Mouse (Mus musculus): Measurements from ENCODE around the gene Msh4. TPM values are rescaled to one million over a fixed set of nuclear protein-coding genes. Genes with fewer than 3 reads are reported as not detected.
"Not testable (repeated sequence)": the region's sequence is repeated elsewhere in the genome, so short reads cannot be mapped to it uniquely, and the experiment has no call there.

Gene Msh4
- total RNA-seq, 2 experiments from 2014 or later, result 0.08 TPM; not detected in 1

DNA sequence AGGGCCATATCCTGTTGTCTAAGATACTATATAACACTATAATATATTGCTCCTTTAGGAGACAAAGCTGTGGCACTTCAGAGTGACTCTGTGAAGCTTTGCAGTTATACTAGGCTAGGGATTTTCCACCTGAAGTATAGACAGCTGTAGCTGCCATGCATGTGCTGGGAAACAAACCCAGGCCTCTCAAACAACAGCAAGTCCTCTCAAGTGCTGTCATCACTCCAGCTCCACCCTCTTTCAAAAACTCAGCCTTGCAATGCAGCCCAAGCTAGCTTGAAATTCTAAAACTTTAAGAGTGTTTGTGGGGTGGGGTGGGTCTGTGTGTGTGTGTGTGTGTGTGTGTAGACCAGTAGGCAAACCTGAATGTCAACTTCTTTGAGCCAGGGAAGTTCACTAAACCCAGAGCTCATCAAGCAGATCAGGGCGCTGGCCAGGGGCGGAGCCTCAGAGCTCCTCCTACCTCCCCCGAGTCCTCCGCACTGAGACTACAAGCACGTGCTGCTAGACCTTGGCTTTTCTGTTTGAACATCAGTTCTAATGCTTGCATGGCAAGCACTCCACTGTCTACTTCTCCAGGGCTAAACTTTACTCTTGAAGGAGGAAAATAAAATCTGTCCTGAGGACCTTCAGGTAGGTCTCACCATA, 56.4 kb downstream of the Msh4 start:
- peak in 1 of 2 experiments; percentile 10 for DNase-seq

DNA sequence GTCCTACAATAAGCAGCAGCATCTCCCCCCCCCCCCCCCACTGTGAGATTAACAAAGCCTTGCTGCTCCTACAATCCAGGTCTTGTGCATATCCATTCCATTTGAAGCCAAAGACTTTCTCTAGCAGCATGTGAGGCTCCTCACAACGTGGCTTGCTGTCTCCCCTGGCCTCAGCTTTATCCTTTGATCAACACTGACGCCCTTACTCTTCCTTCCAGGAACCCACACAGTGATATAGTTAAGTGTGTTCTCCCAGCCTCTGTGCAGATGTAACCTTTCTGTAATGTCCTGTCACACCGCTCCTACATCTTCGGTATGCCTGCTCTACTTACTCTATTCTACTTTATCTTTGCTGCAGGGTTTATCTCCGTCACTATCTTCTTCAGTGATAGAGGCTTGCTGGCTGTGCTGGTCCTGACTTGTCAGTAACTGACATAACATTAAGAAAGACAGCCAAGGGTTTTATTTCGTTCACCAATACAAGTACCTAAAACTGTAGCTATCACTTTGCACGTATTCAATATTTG, 58.7 kb downstream of the Msh4 start:
- DNase-seq, result no peak

DNA sequence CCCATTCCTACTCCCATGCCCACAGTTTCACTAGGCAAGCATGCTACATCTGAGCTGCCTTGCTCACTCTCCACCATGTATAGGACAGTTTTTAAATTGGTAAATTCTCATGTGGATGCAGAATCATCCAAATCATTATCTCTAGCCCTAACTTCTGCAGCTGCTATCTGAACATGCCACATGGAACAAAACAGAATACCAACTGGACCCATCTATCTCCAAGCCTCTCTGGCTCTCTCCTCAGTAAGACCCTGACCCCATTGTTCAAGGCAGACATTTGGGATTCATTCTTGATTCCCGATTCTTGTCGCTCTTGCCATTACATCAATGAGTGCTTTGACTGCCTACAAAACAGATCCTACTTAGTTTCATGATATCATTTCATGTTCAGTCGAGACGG, 59.8 kb downstream of the Msh4 start:
- no peak for DNase-seq

DNA sequence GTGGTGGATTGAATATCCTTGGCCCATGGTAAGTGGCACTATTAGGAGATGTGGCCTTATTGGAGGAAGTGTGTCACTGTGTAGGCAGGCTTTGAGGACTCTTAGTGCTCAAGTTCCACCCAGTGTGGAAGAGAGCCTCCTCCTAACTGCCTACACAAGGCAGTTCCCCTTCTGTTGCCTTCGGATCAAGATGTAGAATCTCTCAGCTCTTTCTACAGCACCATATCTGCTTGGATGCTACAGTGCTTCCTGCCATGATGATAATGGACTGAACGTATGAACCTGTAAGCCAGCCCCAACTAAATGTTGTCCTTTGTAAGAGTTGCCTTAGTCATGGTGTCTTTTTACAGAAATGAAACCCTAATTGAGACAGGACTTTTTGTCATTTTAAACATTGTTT, 60.4 kb downstream of the Msh4 start:
- no peak for DNase-seq

DNA sequence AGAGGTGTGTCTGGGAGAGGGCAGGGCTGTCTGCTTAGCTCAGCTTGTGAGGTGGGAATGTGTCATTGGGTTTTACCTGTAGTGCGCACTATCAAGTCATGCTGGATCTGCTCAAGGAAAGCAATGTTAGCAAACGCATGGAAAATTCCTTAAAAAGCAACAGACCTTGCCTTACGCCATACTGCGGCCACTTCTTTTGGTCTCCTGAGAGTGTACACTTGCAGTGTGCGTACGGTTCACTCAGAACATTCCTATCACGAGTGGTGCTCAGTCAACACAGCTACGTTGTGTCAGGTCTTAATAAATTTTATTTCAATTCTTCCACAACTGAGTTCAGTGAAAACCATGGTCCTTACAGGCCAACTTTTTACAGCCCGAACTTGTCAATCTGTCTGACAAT, 61.2 kb downstream of the Msh4 start:
- DNase-seq, result no peak

DNA sequence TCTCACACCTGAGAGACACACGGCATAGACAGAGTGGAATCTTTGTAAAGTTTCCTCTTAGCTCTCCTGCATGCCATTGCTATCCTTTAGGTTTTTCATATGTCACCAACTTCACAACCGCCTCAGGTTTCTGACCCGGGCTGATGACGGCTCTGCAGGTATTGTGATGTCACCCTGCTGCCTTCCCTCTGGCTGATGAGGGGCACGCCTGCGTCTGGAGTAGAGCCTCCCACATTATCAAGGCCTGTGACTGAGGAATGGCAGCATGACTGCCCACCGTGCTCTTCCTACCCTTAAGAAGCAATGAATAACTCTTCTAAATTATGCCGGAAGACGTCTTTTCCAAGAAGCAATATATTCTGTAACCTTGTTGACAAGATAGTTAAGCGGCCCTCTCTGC, 61.9 kb downstream of the Msh4 start, which contains the start of gene Asb17:
TSS of gene Asb17 (plus strand) at position 180 of the 400 bp plus-strand sequence.
- no peak for DNase-seq

DNA sequence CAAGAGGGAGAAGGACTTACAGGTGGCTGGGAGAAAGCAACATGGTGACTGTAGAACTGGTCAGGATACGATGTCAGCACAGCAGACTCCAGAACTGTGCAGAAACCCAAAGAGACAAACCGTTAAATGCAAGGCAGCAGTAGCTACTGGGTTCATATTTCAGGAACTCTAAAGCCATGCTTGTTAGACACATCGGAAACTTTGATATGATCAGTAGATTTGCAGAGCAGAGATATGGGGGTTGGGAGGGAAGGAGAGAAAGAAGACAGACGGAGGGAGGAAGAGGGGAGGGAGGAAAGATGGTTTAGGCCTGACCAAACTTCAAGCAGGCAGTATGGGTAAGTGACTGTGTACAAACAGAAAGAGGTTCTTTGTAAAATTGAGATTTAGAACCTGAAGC, 68.3 kb downstream of the Msh4 start:
- no peak for DNase-seq

DNA sequence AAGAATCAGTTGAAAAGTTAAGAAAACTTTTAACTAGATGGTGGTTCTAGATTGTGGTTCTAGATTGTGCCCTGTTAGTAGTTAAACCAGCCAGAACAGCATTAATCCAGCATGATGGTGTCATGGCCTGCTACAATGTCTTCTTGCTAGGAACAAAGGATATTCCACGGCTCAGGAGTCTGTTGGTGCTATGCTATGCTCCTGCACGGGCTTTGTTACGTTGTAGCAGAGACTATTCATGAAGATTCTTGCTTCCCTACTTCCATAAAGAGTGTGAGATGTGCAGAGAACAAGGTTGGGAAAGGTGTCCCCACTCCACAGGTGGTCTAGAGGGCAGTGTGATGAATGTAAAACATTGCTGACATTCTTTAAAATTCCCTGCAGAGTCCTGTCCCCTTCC, 69.6 kb downstream of the Msh4 start:
- no peak for DNase-seq

DNA sequence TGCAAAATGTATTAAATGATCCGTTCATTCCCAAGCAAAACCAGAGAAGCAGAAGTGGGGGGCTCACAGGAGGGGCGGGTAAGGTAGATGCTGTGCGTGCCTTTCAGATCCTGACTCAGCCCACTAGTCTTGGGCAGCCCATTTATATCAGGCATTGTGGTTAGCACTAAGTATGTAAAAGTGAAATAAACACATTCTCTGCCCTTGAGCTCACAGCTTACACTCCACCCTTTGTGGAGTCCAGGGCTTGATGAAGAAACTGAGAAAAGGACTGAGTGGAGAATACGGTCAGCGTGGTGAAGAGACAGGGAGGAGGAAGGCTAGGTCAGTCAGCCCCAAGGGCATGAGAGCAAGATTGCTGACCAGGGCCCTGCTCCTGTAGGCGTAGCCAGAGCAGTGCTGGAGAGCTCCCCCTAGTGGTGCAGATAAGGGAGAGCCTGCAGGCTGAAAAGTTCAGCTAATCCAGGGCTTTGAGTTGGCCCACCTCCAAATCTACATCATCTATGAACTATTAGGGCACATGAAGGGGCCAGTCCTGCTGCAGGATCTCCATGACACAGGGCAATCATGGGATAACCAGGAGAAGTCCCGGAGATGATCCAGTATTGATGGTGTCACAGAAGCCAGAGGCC, 70.4 kb downstream of the Msh4 start:
- peak; percentile 59 for DNase-seq

DNA sequence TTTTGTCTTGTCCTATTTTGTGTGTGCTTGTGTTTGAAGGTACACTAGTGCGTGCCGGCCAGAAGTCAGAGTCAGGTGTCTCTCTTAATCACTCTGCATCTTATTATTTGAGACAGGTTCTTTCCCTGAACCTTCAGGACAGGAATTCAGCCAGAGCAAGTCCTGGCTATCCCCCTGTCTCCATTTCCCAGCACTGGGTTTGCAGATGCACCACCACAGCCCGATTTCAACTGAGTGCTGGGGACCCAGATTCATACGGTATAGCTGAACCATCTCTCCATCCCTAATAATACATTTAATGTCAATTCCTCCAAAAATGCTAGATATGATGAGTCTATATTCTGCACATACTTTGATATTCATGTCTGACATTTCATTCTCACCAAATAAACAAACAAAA, 71.9 kb downstream of the Msh4 start:
- DNase-seq, result no peak

DNA sequence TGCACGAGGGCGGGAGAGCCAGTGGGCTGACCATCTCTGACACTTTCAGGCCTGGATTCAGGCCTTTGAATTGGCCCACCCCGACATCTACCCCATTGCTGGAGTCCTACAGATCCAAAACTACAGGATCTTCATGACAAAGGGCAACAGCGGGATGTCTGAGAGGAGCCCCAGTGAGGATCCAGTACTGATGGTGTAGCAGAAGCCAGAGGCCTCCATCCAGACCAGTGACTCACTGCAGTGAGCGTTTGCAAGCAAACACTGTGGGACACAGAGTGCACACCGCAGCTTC, 73.3 kb downstream of the Msh4 start:
- DNase-seq, result no peak

DNA sequence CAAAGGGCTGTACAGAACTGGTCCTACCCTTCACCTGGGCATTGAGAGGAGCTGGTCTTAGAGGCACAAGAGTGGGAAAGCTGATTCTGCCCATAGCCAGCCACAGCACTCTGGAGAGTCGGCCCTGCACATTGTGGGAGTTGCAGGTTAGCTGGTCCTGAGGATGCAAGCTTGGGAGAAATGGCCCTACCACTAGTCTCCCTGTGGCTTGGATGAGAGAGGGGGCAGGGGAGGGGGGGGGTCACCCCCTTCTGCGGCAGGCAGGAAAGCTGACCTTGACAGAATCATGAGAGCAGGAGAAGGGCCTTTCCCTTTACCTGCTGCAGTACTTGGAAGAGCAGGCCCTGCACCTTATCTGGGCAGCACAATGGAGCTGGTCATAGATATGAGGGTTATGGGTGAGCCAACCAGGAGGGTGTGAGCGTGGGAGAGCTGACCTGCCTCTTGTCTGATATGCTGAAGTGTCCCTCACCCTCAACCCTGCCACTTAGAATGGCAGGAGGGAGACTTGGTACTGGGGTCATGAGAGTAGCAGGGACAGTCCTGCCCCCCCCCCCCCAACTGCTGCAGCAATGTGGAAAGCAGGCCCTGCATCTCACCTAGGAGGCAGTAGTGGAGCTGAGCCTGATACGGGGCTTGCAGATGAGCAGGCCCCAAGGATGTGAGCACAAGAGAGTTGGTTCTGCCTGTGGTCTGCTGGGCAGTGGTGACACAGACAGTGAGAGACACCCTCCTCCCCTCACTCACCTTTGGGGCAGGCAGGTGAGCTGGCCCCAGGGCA, 73.9 kb downstream of the Msh4 start:
- no peak for DNase-seq

DNA sequence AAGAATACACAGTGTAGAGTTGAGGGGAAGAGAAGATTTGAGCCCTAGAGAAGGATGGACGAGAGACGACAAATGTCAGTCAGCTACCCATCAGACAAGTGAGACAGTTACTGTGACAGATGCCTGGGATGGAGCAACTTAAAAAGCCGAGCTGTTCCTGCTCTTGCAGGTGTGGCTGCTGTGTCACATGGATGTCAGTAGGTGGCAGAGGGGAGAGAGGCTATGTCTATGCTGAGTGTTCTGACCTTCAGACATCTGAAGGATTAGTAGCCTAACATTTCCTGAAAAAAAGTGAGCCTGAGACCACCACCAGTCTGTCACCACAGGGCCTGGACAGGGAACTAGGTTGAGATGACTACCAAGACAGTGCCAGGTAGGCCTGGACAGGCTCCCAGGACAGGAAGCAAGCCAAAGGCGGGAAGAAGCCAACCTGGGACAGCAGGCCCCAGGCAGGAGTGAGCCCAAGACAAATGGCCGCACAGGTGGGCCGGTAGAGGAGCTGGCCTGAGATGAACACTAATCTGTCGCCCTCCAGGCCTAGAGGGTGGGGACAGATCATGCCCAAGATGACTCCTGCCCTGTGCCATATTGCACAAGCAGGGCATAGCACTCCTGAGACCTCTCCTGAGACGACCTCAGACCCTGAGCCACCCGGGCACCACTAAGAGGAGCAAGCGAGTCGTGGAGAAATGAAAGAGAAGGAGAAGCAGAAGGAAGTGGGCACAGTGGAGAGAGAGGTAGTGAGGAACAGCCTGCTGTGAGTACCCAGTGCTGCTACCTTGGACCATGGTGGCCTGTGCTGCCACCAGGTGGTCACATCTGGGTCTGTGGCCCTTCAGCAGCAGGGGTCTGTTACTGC, 74.7 kb downstream of the Msh4 start:
- no peak for DNase-seq

DNA sequence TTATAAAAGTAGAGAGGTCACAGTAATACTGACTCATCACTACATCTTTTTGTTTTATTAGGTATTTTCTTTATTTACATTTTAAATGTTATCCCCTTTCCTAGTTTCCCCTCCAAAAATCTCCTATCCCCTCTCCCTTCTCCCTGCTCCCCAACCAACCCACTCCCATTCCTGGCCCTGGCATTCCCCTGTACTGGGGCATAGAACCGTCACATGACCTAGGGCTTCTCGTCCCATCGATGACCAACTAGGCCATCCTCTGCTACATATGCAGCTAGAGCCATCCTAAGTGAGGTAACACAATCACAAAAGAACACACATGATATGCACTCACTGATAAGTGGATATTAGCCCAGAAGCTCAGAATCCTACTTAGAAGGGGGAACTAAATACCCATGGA, 76.2 kb downstream of the Msh4 start:
- DNase-seq, result not testable (repeated sequence)

DNA sequence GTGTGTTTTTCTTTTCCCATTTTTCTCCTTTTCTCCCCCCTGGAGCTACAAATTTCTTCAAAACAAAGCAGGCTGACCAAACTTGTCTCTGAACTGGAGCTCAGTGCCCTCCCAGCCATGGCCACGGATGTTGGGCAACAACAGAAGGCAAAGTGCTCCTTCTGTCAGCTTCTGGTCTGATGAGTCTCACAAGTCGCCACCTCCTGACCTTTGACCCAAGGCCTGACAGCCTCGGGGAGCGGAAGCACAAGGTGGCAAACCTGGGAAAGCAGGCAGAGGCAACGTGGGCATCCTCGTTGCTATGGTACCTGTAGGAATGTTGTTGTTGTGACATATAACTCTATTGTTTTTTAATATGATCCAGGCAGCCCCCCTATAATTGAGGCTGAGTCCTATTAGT, 79.3 kb downstream of the Msh4 start:
- DNase-seq, result no peak

DNA sequence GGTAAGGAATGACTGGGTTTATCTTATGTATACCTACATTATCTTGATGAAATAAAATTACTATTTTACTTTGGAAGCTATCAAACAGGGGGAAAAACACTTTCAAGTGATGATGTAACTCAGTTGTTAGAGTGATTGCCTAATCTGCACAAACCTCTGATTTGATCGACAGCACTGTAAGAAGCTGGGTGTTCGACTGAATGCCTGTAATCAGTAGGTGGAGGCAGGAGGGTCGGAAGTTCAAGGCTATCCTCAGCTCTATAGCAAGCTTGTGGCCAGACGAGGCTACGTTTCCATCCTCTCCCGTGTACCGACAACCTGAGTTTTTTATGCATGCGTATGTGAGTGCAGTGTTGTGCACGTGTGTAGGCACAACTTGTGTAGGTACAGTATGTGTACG, 80.7 kb downstream of the Msh4 start:
- no peak for DNase-seq

DNA sequence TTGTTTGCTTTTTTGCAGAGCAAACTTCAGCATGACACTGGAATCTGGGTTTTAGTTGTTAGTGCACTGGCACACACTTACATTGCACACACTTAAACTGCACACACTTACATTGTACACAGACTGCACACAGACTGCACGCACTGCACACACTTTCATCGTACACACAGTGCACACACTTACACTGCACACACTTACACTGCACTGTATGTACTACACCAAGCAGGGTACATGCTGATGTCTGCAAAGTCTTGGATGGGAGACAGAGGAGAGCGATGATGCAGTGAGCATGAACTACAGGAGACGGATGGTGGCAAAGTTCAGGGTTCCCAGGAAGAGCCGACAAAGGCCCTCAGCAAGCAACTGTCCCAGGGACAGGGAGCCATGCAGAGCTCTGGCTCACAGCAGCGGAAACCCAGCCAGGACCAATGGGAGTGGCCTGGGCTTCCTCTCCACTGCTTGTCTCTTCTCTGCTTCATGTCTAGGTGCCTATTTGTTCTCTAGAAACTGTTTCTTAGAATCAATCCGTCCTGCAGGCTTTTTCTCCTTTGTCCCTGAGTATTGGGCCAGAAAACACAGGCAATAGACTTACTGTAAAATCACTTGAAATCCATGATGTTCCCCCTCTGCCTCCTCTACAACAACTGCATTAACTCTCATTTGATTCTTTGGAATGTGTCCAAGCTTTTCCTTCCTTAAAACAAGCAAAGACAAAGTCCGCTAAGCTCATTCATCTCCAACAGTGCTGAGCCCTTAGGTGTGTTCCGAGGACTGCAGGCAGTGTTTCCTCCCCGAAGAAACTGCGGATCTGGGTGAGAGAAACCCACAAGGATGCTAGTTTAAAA, 82.0 kb downstream of the Msh4 start:
- DNase-seq, result no peak

DNA sequence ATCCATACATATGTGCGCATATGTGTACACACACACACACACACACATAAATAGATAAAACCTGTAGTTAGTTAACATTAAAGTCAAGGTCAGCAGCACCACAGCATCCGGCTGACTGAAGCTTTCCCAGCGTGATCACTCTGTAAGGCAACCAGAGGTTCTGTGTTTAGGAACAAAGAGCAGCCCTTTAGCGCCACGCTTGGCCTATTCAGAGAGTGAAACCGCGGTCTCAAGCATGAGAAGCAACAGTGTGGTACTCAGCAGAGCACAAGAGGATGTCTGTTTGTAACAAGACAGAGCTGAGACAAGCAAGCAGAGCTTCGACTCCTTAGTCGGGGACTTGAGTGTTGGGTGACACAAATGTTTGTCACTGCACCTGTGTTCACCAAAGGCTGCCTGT, 86.5 kb downstream of the Msh4 start:
- DNase-seq, result no peak

DNA sequence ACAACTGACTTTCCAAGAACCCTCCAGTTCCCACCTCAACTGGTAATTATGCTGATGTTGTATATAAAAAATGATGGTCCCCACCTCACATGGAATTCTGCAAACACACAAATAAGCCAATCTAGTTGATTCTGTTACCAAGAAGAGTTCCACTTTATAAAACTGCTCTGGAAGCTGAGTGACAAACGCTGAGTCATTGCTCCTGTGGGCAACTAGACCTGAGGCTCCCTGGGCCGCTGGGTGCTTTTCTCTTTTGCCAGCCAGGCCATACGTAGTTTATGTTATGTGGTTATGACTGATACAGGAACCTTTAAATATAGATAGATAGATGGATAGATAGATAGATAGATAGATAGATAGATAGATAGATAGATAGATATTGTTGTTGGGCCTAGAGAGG, 87.2 kb downstream of the Msh4 start:
- no peak for DNase-seq

DNA sequence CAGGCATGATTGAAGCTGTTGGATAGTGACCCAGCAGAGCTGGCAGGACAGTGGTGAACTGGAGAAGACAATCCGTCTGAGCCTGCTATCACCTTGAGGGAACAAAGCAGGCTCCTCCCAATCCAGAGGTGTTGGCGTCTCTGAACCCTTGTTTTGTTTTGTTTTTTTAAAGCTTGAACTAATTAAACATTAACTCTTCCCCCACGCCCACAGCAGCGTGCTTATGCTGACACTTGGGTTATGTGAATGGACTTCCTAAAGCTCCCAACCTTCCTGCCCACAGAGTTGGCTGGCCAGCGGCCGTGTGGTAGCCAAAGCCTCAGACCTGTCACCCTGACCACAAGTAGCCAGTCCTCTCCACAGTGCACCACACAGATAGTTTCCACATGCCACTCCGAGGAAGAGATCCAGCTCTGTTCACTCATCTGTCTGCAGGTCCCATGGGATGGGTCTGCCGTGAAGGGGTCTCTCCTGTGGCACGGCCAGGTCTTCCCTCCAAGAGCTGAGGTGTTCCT, 88.5 kb downstream of the Msh4 start:
- DNase-seq, result no peak

DNA sequence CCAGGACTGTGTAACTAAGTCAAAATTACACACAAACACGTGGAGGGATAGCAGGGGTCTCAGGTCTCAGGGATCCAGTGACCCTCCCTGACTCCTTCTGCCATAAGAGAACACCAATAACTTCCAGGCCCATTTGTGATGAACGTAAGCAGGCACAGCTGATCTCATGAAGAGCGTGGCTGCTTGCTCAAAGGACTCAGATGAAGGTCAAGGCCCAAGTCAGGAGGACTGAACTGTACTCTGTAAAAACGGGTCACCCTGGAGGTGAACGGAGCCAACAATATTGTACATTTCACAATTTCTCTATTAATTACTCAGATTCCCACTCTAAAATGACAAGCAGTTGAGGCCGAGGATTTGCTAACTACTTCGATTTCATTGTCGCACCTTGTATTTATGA, 91.9 kb downstream of the Msh4 start:
- DNase-seq, result no peak

Measured in heart, adult 18-20 months (tissue).